Mouse (Mus musculus): ENCODE measurements at regions not wholly inside any gene's neighbourhood (a gene's known extent, or its start where the extent isn't known, plus 50 kb on each side); places are given as distances from the start of the nearest gene placed in this dataset.

- Histone ChIP-seq H3K9ac (ENCODE audit: low read depth, low read length) (no peak overlapping the region), H3K4me1 (replicated peaks; ENCODE audit: control insufficient read depth, insufficient read depth, low read length) (no peaks in the 10 kb centered on the region), H3K36me3 (ENCODE audit: control insufficient read depth, insufficient read depth, low read length) (no peaks in the 10 kb centered on the region), H3K4me3 (ENCODE audit: low read depth, low read length) (no peak overlapping the region), H3K9me3 (ENCODE audit: control insufficient read depth, low read length) (no peaks in the 10 kb centered on the region), H3K27ac (ENCODE audit: low read depth, low read length) (no peak overlapping the region), H3K27me3 (replicated peaks; ENCODE audit: control insufficient read depth, insufficient read depth, low read length) (no peaks in the 10 kb centered on the region), H3K4me2 (no peak overlapping the region)
- ATAC-seq (replicated peaks; ENCODE audit: low FRiP score) (no peak), DNase-seq (ENCODE audit: low spot score) (no peak)
- 65% methylated on average over 3 of the region's 3 CpGs for whole genome bisulfite sequencing
These were observed 2851.6 kb upstream of the Gm6569 start for GRCm38 (mm10) chr15:70982719-70983118.

- no peak overlapping the region for H3K4me2 ChIP-seq
- H3K36me3 ChIP-seq (ENCODE audit: control insufficient read depth, insufficient read depth, low read length): no peaks in the 10 kb centered on the region
- no peaks in the 10 kb centered on the region for H3K9me3 ChIP-seq (ENCODE audit: control insufficient read depth, low read length)
- H3K27me3 ChIP-seq (replicated peaks; ENCODE audit: control insufficient read depth, insufficient read depth, low read length): no peaks in the 10 kb centered on the region
- no peak overlapping the region for H3K27ac ChIP-seq (ENCODE audit: low read depth, low read length)
- 84% methylated on average over 4 of the region's 4 CpGs for WGBS
- no peak overlapping the region for H3K4me3 ChIP-seq (ENCODE audit: low read depth, low read length)
- DNase-seq (ENCODE audit: low spot score): no peak
- H3K4me1 ChIP-seq (replicated peaks; ENCODE audit: control insufficient read depth, insufficient read depth, low read length): no peaks in the 10 kb centered on the region
- no peak overlapping the region for H3K9ac ChIP-seq (ENCODE audit: low read depth, low read length)
- no peak for ATAC-seq (replicated peaks; ENCODE audit: low FRiP score)
These were observed 2846.3 kb upstream of the Gm6569 start for GRCm38 (mm10) chr15:70987973-70988570.

GRCm38 (mm10) chr15:70993397-70993796 lies 2841.0 kb upstream of the Gm6569 start:
- Histone ChIP-seq H3K36me3 (ENCODE audit: control insufficient read depth, insufficient read depth, low read length) (no peaks in the 10 kb centered on the region), H3K4me3 (ENCODE audit: low read depth, low read length) (no peak overlapping the region), H3K27me3 (replicated peaks; ENCODE audit: control insufficient read depth, insufficient read depth, low read length) (no peaks in the 10 kb centered on the region), H3K4me1 (replicated peaks; ENCODE audit: control insufficient read depth, insufficient read depth, low read length) (no peaks in the 10 kb centered on the region), H3K9ac (ENCODE audit: low read depth, low read length) (no peak overlapping the region), H3K27ac (ENCODE audit: low read depth, low read length) (no peak overlapping the region), H3K9me3 (ENCODE audit: control insufficient read depth, low read length) (no peaks in the 10 kb centered on the region), H3K4me2 (no peak overlapping the region)
- WGBS: 75% methylated on average over 4 of the region's 4 CpGs
- no peak for ATAC-seq (replicated peaks; ENCODE audit: low FRiP score)
- DNase-seq (ENCODE audit: low spot score): no peak

- H3K9ac ChIP-seq (ENCODE audit: low read depth, low read length): no peak overlapping the region
These were observed 2824.0 kb upstream of the Gm6569 start for GRCm38 (mm10) chr15:71010362-71010761.

GRCm38 (mm10) chr15:71010773-71011172 lies 2823.6 kb upstream of the Gm6569 start:
- Histone ChIP-seq H3K4me2 (no peak overlapping the region), H3K9me3 (ENCODE audit: control insufficient read depth, low read length) (no peaks in the 10 kb centered on the region), H3K9ac (ENCODE audit: low read depth, low read length) (no peak overlapping the region), H3K27ac (ENCODE audit: low read depth, low read length) (no peak overlapping the region), H3K4me1 (replicated peaks; ENCODE audit: control insufficient read depth, insufficient read depth, low read length) (no peaks in the 10 kb centered on the region), H3K27me3 (replicated peaks; ENCODE audit: control insufficient read depth, insufficient read depth, low read length) (no peaks in the 10 kb centered on the region), H3K36me3 (ENCODE audit: control insufficient read depth, insufficient read depth, low read length) (no peaks in the 10 kb centered on the region), H3K4me3 (ENCODE audit: low read depth, low read length) (no peak overlapping the region)
- 67% methylated on average over 5 of the region's 5 CpGs for WGBS
- no peak for ATAC-seq (replicated peaks; ENCODE audit: low FRiP score)
- no peak for DNase-seq (ENCODE audit: low spot score)

More at GRCm38 (mm10) chr15:71010362-71010761, 2824.0 kb upstream of the Gm6569 start:
- no peaks in the 10 kb centered on the region for H3K27me3 ChIP-seq (replicated peaks; ENCODE audit: control insufficient read depth, insufficient read depth, low read length)
- H3K36me3 ChIP-seq (ENCODE audit: control insufficient read depth, insufficient read depth, low read length): no peaks in the 10 kb centered on the region
- H3K4me3 ChIP-seq (ENCODE audit: low read depth, low read length): no peak overlapping the region
- no peaks in the 10 kb centered on the region for H3K9me3 ChIP-seq (ENCODE audit: control insufficient read depth, low read length)
- 75% methylated on average over 2 of the region's 2 CpGs for WGBS
- ATAC-seq (replicated peaks; ENCODE audit: low FRiP score): no peak
- H3K4me2 ChIP-seq: no peak overlapping the region
- no peak overlapping the region for H3K27ac ChIP-seq (ENCODE audit: low read depth, low read length)
- H3K4me1 ChIP-seq (replicated peaks; ENCODE audit: control insufficient read depth, insufficient read depth, low read length): no peaks in the 10 kb centered on the region
- DNase-seq (ENCODE audit: low spot score): no peak

GRCm38 (mm10) chr15:71054251-71054852 lies 2780.0 kb upstream of the Gm6569 start:
- no peaks in the 10 kb centered on the region for H3K36me3 ChIP-seq (ENCODE audit: control insufficient read depth, insufficient read depth, low read length)
- ATAC-seq (replicated peaks; ENCODE audit: low FRiP score) (no peak), DNase-seq (ENCODE audit: low spot score) (no peak)
- H3K27ac ChIP-seq (ENCODE audit: low read depth, low read length): no peak overlapping the region
- H3K4me3 ChIP-seq (ENCODE audit: low read depth, low read length): no peak overlapping the region
- 70% methylated on average over 5 of the region's 5 CpGs for WGBS
- H3K9ac ChIP-seq (ENCODE audit: low read depth, low read length): no peak overlapping the region
- no peaks in the 10 kb centered on the region for H3K9me3 ChIP-seq (ENCODE audit: control insufficient read depth, low read length)
- no peaks in the 10 kb centered on the region for H3K27me3 ChIP-seq (replicated peaks; ENCODE audit: control insufficient read depth, insufficient read depth, low read length)
- H3K4me1 ChIP-seq (replicated peaks; ENCODE audit: control insufficient read depth, insufficient read depth, low read length): no peaks in the 10 kb centered on the region
- no peak overlapping the region for H3K4me2 ChIP-seq

- Histone ChIP-seq H3K4me2 (no peak overlapping the region), H3K9ac (ENCODE audit: low read depth, low read length) (no peak overlapping the region), H3K9me3 (ENCODE audit: control insufficient read depth, low read length) (no peaks in the 10 kb centered on the region), H3K4me1 (replicated peaks; ENCODE audit: control insufficient read depth, insufficient read depth, low read length) (no peaks in the 10 kb centered on the region), H3K36me3 (ENCODE audit: control insufficient read depth, insufficient read depth, low read length) (no peaks in the 10 kb centered on the region), H3K4me3 (ENCODE audit: low read depth, low read length) (no peak overlapping the region), H3K27me3 (replicated peaks; ENCODE audit: control insufficient read depth, insufficient read depth, low read length) (no peaks in the 10 kb centered on the region), H3K27ac (ENCODE audit: low read depth, low read length) (no peak overlapping the region)
- WGBS: 82% methylated on average over 1 of the region's 1 CpGs
- DNase-seq (ENCODE audit: low spot score) (no peak), ATAC-seq (replicated peaks; ENCODE audit: low FRiP score) (no peak)
These were observed 2747.9 kb upstream of the Gm6569 start for GRCm38 (mm10) chr15:71086367-71086997.

GRCm38 (mm10) chr15:71099111-71099510 lies 2735.2 kb upstream of the Gm6569 start:
- Histone ChIP-seq H3K9me3 (ENCODE audit: control insufficient read depth, low read length) (no peaks in the 10 kb centered on the region), H3K4me1 (replicated peaks; ENCODE audit: control insufficient read depth, insufficient read depth, low read length) (no peaks in the 10 kb centered on the region), H3K27me3 (replicated peaks; ENCODE audit: control insufficient read depth, insufficient read depth, low read length) (no peaks in the 10 kb centered on the region), H3K27ac (ENCODE audit: low read depth, low read length) (no peak overlapping the region), H3K36me3 (ENCODE audit: control insufficient read depth, insufficient read depth, low read length) (no peaks in the 10 kb centered on the region), H3K4me3 (ENCODE audit: low read depth, low read length) (no peak overlapping the region), H3K9ac (ENCODE audit: low read depth, low read length) (no peak overlapping the region), H3K4me2 (no peak overlapping the region)
- DNase-seq (ENCODE audit: low spot score) (no peak), ATAC-seq (replicated peaks; ENCODE audit: low FRiP score) (no peak)
- WGBS: 82% methylated on average over 3 of the region's 3 CpGs

GRCm38 (mm10) chr15:71129802-71130201 lies 2704.6 kb upstream of the Gm6569 start:
- no peak for ATAC-seq (replicated peaks; ENCODE audit: low FRiP score)
- Histone ChIP-seq H3K9ac (ENCODE audit: low read depth, low read length) (no peak overlapping the region), H3K9me3 (ENCODE audit: control insufficient read depth, low read length) (no peaks in the 10 kb centered on the region), H3K4me3 (ENCODE audit: low read depth, low read length) (no peak overlapping the region), H3K27ac (ENCODE audit: low read depth, low read length) (no peak overlapping the region), H3K4me1 (replicated peaks; ENCODE audit: control insufficient read depth, insufficient read depth, low read length) (no peaks in the 10 kb centered on the region), H3K4me2 (no peak overlapping the region), H3K36me3 (ENCODE audit: control insufficient read depth, insufficient read depth, low read length) (no peaks in the 10 kb centered on the region), H3K27me3 (replicated peaks; ENCODE audit: control insufficient read depth, insufficient read depth, low read length) (no peaks in the 10 kb centered on the region)
- DNase-seq (ENCODE audit: low spot score): no peak
